Mouse (Mus musculus): ENCODE results near the gene Pdcd7. TPM values are rescaled to one million over a fixed set of nuclear protein-coding genes. Genes with fewer than 3 reads are reported as not detected.

The Pdcd7 gene
- polyA plus RNA-seq, 1 experiment from 2014 or later, result 8.9 TPM

- peaks cover 3% of the 10 kb centered on the region; the same call in 1 of the 2 replicates for H3K4me1 ChIP-seq
- no peak overlapping the region for H3K4me2 ChIP-seq
- no peak overlapping the region for H3K27ac ChIP-seq (replicated peaks)
- WGBS, result 86% methylated on average over 5 of the region's 5 CpGs
- no peak overlapping the region for H3K9ac ChIP-seq (replicated peaks)
- no peaks in the 10 kb centered on the region for H3K36me3 ChIP-seq
- H3K9me3 ChIP-seq (replicated peaks), result no peaks in the 10 kb centered on the region
- ATAC-seq (ENCODE audit: low FRiP score), result no peak
- no peaks in the 10 kb centered on the region for H3K27me3 ChIP-seq (replicated peaks)
- H3K4me3 ChIP-seq (replicated peaks), result no peak overlapping the region
Observed at GRCm38 (mm10) chr9:65407327-65407726, 61.4 kb downstream of the Pdcd7 start.

DNA sequence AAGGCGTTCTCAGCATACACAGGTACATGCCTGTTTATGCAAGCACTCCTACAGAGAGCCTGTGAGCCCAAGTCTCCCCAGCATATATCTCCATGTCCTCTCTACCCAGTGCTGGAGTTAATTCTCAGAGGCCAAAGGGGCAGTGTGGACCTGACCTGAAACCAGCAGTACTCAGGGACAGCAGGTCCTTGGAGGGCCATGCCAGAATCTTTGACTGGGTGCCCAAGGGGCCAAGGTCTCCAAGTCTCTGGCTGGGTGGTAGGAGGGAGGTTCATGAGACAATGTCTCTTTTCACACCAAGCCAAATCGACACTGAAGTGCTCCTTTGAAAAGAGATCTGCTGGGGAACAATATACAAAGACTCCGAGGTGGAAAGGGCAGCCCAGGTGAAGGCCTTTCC lies 62.0 kb downstream of the Pdcd7 start:
- no peaks in the 10 kb centered on the region for H3K36me3 ChIP-seq
- ATAC-seq (ENCODE audit: low FRiP score), result no peak
- no peaks in the 10 kb centered on the region for H3K27me3 ChIP-seq (replicated peaks)
- H3K4me1 ChIP-seq, result peaks cover 3% of the 10 kb centered on the region; the same call in 1 of the 2 replicates
- H3K9ac ChIP-seq (replicated peaks), result no peak overlapping the region
- H3K9me3 ChIP-seq (replicated peaks), result no peaks in the 10 kb centered on the region
- no peak overlapping the region for H3K27ac ChIP-seq (replicated peaks)
- no peak overlapping the region for H3K4me2 ChIP-seq
- no peak overlapping the region for H3K4me3 ChIP-seq (replicated peaks)
- 81% methylated on average over 3 of the region's 3 CpGs for WGBS

DNA sequence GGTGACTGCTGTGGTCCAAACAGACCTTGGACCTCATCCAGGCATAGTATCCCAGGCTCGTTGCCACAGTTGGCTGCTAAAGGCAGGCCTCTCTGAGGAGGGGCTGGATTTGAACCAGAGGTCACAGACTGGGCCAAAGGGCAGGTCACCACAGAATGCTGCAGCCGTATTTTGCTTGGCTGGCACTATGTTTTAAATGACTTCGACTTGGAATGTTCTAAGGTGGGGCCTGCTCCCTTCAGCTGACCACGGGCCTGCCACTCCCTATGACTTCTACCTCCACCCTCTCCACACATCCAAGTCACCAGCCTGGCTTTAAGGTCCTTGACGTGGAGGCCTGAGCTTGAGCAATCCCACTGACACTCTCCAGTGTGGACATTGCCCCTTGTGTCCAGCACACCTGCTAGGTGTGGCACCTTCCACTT lies 63.0 kb downstream of the Pdcd7 start:
- H3K27ac ChIP-seq (replicated peaks), result no peak overlapping the region
- no peak overlapping the region for H3K4me2 ChIP-seq
- peaks cover 3% of the 10 kb centered on the region; the same call in 1 of the 2 replicates for H3K4me1 ChIP-seq
- 72% methylated on average over 5 of the region's 5 CpGs for WGBS
- H3K27me3 ChIP-seq (replicated peaks), result no peaks in the 10 kb centered on the region
- H3K9me3 ChIP-seq (replicated peaks), result no peaks in the 10 kb centered on the region
- no peak overlapping the region for H3K9ac ChIP-seq (replicated peaks)
- H3K4me3 ChIP-seq (replicated peaks), result no peak overlapping the region
- H3K36me3 ChIP-seq, result no peaks in the 10 kb centered on the region
- ATAC-seq (ENCODE audit: low FRiP score), result no peak

Other genes starting within 250 kb of the Pdcd7 start
- 15.1 and 17.8 TPM in 2 replicates for gene Igdcc4, start 244.6 kb upstream of the Pdcd7 start, polyA plus RNA-seq (2015; fragmentation: Nextera tagmentation; extraction: Ambion mirVana)
- 7.9 and 8.9 TPM in 2 replicates for gene Igdcc3, start 204.9 kb upstream of the Pdcd7 start, polyA plus RNA-seq (2015; fragmentation: Nextera tagmentation; extraction: Ambion mirVana)
- 6.4 and 8.9 TPM in 2 replicates for gene Parp16, start 150.8 kb upstream of the Pdcd7 start, polyA plus RNA-seq (2015; fragmentation: Nextera tagmentation; extraction: Ambion mirVana)
- 0.58 and 0.79 TPM in 2 replicates for gene Cilp, start 80.9 kb upstream of the Pdcd7 start, polyA plus RNA-seq (2015; fragmentation: Nextera tagmentation; extraction: Ambion mirVana)
- gene Clpx, start 51.8 kb upstream of the Pdcd7 start, polyA plus RNA-seq (2015; fragmentation: Nextera tagmentation; extraction: Ambion mirVana), result 40.6 and 43.3 TPM in 2 replicates
- gene Ubap1l, start 14.9 kb downstream of the Pdcd7 start, polyA plus RNA-seq (2015; fragmentation: Nextera tagmentation; extraction: Ambion mirVana), result 2.3 and 3.6 TPM in 2 replicates
- gene Kbtbd13, start 45.5 kb downstream of the Pdcd7 start, polyA plus RNA-seq (2015; fragmentation: Nextera tagmentation; extraction: Ambion mirVana), result 0.51 TPM in 2 replicates
- 5.8 and 7.4 TPM in 2 replicates for gene Rasl12, start 52.4 kb downstream of the Pdcd7 start, polyA plus RNA-seq (2015; fragmentation: Nextera tagmentation; extraction: Ambion mirVana)
- gene Slc51b, start 76.9 kb downstream of the Pdcd7 start, polyA plus RNA-seq (2015; fragmentation: Nextera tagmentation; extraction: Ambion mirVana), result 0.27 TPM in 1 of 2 replicates, not detected in the other
- 22.5 and 23.0 TPM in 2 replicates for gene Mtfmt, start 89.7 kb downstream of the Pdcd7 start, polyA plus RNA-seq (2015; fragmentation: Nextera tagmentation; extraction: Ambion mirVana)
- 104 and 109 TPM in 2 replicates for gene Spg21, start 114.8 kb downstream of the Pdcd7 start, polyA plus RNA-seq (2015; fragmentation: Nextera tagmentation; extraction: Ambion mirVana)
- 0.87 and 1.2 TPM in 2 replicates for gene Ankdd1a, start 174.1 kb downstream of the Pdcd7 start, polyA plus RNA-seq (2015; fragmentation: Nextera tagmentation; extraction: Ambion mirVana)
- 5.0 and 7.7 TPM in 2 replicates for gene Plekho2, start 233.9 kb downstream of the Pdcd7 start, polyA plus RNA-seq (2015; fragmentation: Nextera tagmentation; extraction: Ambion mirVana)
- 2.7 and 4.7 TPM in 2 replicates for gene Pif1, start 241.1 kb downstream of the Pdcd7 start, polyA plus RNA-seq (2015; fragmentation: Nextera tagmentation; extraction: Ambion mirVana)